Mouse (Mus musculus) thymus, adult 18-20 months (tissue): Measurements from ENCODE around the gene Mphosph6.

ENCODE experiments used
- DNase-seq, 2 experiments: peaks; one replicate each; pipeline ENCODE4 v3.0.0; 2022; ENCODE audit warnings: mixed read lengths in 2 of 2

Gene Mphosph6

GRCm38 (mm10) chr8:117768971-117769370, 32.8 kb downstream of the Mphosph6 start:
- DNase-seq: no peak

GRCm38 (mm10) chr8:117765947-117766346, 35.8 kb downstream of the Mphosph6 start:
- DNase-seq: no peak

GRCm38 (mm10) chr8:117764625-117765024, 37.1 kb downstream of the Mphosph6 start:
- DNase-seq: no peak

GRCm38 (mm10) chr8:117762776-117763175, 39.0 kb downstream of the Mphosph6 start:
- no peak for DNase-seq

- DNase-seq: no peak
Observed at GRCm38 (mm10) chr8:117757900-117758299, 43.8 kb downstream of the Mphosph6 start.

GRCm38 (mm10) chr8:117749436-117749835, 52.3 kb downstream of the Mphosph6 start:
- DNase-seq: no peak

- DNase-seq: no peak
Observed at GRCm38 (mm10) chr8:117747886-117748730, 53.6 kb downstream of the Mphosph6 start.

GRCm38 (mm10) chr8:117747428-117747827, 54.3 kb downstream of the Mphosph6 start:
- DNase-seq: no peak

GRCm38 (mm10) chr8:117746651-117747050, 55.1 kb downstream of the Mphosph6 start:
- DNase-seq: no peak

GRCm38 (mm10) chr8:117742431-117743012, 59.2 kb downstream of the Mphosph6 start:
- DNase-seq: no peak
